Mouse (Mus musculus) ES-E14 (cell line): Measurements from ENCODE around the gene F2. TPM values are rescaled to one million over a fixed set of nuclear protein-coding genes. Genes with fewer than 3 reads are reported as not detected.

Experiments used
- DNase-seq: peaks from one replicate; pipeline ENCODE4 v3.0.0-alpha.2; 2013; ENCODE audit warnings: low read depth, low spot score
- H3K27ac ChIP-seq: 2 replicates; pipeline ENCODE4 v1.5.1; 2012; ENCODE audit warnings: low read depth, mild to moderate bottlenecking, low read length, moderate library complexity, mixed read lengths; ENCODE audit not compliant: poor library complexity, insufficient read depth, severe bottlenecking
- H3K36me3 ChIP-seq: 2 replicates; pipeline ENCODE4 v1.6.1; 2012; ENCODE audit warnings: mild to moderate bottlenecking, low read length, moderate library complexity, mixed read lengths; ENCODE audit not compliant: control insufficient read depth, poor library complexity, insufficient read depth, severe bottlenecking
- H3K4me1 ChIP-seq, 2 experiments: fragments of 150-350 bp in 1 of 2; sonication (generic) in 1 of 2; 2 replicates each; pipeline ENCODE4 v1.6.1; 2012; ENCODE audit warnings: low read length in 2 of 2, mild to moderate bottlenecking in 1 of 2, mixed read lengths in 1 of 2; ENCODE audit not compliant: control insufficient read depth in 2 of 2, insufficient read depth in 2 of 2, poor library complexity in 1 of 2
- H3K4me3 ChIP-seq, 2 experiments: fragments of 150-350 bp in 1 of 2; sonication (generic) in 1 of 2; 2 replicates each; pipeline ENCODE4 v1.5.1; 2012; ENCODE audit warnings: low read length in 2 of 2, low read depth in 1 of 2, mild to moderate bottlenecking in 1 of 2, mixed read lengths in 1 of 2; ENCODE audit not compliant: insufficient read depth in 1 of 2, poor library complexity in 1 of 2, severe bottlenecking in 1 of 2
- H3K9ac ChIP-seq: 2 replicates; pipeline ENCODE4 v1.6.1; 2012; ENCODE audit warnings: low read depth, mild to moderate bottlenecking, low read length, mixed read lengths; ENCODE audit not compliant: poor library complexity, insufficient read depth, severe bottlenecking
- H3K9me3 ChIP-seq: fragments of 150-350 bp; sonication (generic); 2 replicates; pipeline ENCODE4 v1.6.1; 2012; ENCODE audit warnings: low read depth, mild to moderate bottlenecking, low read length; ENCODE audit not compliant: control insufficient read depth, insufficient read depth
- CHD2 ChIP-seq: IDR thresholded peaks from 2 replicates; pipeline ENCODE4 v1.6.1; 2014; ENCODE audit warnings: mild to moderate bottlenecking, low read depth, low read length, inconsistent platforms
- HCFC1 ChIP-seq: IDR thresholded peaks from 2 replicates; pipeline ENCODE4 v1.6.1; 2012; ENCODE audit warnings: low read length, inconsistent platforms, borderline replicate concordance; ENCODE audit not compliant: insufficient read depth
- MAFK ChIP-seq: IDR thresholded peaks from 2 replicates; pipeline ENCODE4 v1.6.1; 2014; ENCODE audit warnings: mild to moderate bottlenecking, low read depth, low read length, inconsistent platforms; ENCODE audit not compliant: insufficient read depth
- ZC3H11A ChIP-seq: IDR thresholded peaks from 2 replicates; pipeline ENCODE4 v1.6.1; 2012; ENCODE audit warnings: low read depth, mild to moderate bottlenecking, inconsistent platforms, low read length, borderline replicate concordance
- ZNF384 ChIP-seq: IDR thresholded peaks from 2 replicates; pipeline ENCODE4 v1.6.1; 2012; ENCODE audit warnings: low read depth, low read length, inconsistent platforms
- in situ Hi-C, 2 experiments: fragments of 600-800 bp; cut with MboI; formaldehyde crosslinking; loops; one replicate each; pipeline ENCODE4 v1.15.1; 2025; ENCODE audit warnings: low sequenced_read_pairs in 2 of 2, inconsistent platforms in 1 of 2; ENCODE audit not compliant: unreplicated experiment in 2 of 2
- total RNA-seq: library from RNA; depleted of rRNA; stranded (reverse); fragments of 300-350 nt; gene quantifications from 2 replicates; pipeline ENCODE4 v1.2.3, GENCODE M21; 2012

The F2 gene
- total RNA-seq, 1 experiment: 1.4 TPM

GRCm38 (mm10) chr2:91674895-91675294 is 38.7 kb upstream of the F2 start:
- no peaks in the 10 kb centered on the region for H3K9me3 ChIP-seq
- no peak overlapping the region for H3K4me3 ChIP-seq
- peak overlapping the region; percentile 30; the same call in 1 of the 2 replicates for H3K27ac ChIP-seq
- TF ChIP-seq HCFC1 (no peak), CHD2 (no peak), MAFK (no peak), ZC3H11A (no peak), ZNF384 (no peak)
- peaks cover 46% of the 10 kb centered on the region for H3K36me3 ChIP-seq
- H3K4me1 ChIP-seq: peaks cover 0 to 5% of the 10 kb centered on the region in 2 experiments; a peak in 1 of 4 replicates
- DNase-seq: no peak
- no peak overlapping the region for H3K9ac ChIP-seq
- in situ Hi-C loops: no loop called here

GRCm38 (mm10) chr2:91673587-91673986 is 37.4 kb upstream of the F2 start:
- Histone ChIP-seq H3K4me1 (peaks cover 0 to 5% of the 10 kb centered on the region in 2 experiments; a peak in 1 of 4 replicates), H3K9me3 (no peaks in the 10 kb centered on the region), H3K27ac (no peak overlapping the region), H3K9ac (no peak overlapping the region), H3K36me3 (peaks cover 52% of the 10 kb centered on the region), H3K4me3 (no peak overlapping the region)
- TF ChIP-seq HCFC1: no peak
- TF ChIP-seq ZC3H11A: no peak
- TF ChIP-seq ZNF384: no peak
- no peak for TF ChIP-seq MAFK
- no peak for TF ChIP-seq CHD2
- no peak for DNase-seq
- in situ Hi-C loops: no loop called here

GRCm38 (mm10) chr2:91670038-91670437 is 33.8 kb upstream of the F2 start:
- Histone ChIP-seq H3K36me3 (peaks cover 27% of the 10 kb centered on the region), H3K9me3 (no peaks in the 10 kb centered on the region), H3K4me3 (no peak overlapping the region), H3K4me1 (peaks cover 0 to 11% of the 10 kb centered on the region in 2 experiments; a peak in 1 of 4 replicates), H3K27ac (no peak overlapping the region), H3K9ac (no peak overlapping the region)
- no peak for TF ChIP-seq ZC3H11A
- in situ Hi-C loops: no loop called here
- no peak for DNase-seq

DNA sequence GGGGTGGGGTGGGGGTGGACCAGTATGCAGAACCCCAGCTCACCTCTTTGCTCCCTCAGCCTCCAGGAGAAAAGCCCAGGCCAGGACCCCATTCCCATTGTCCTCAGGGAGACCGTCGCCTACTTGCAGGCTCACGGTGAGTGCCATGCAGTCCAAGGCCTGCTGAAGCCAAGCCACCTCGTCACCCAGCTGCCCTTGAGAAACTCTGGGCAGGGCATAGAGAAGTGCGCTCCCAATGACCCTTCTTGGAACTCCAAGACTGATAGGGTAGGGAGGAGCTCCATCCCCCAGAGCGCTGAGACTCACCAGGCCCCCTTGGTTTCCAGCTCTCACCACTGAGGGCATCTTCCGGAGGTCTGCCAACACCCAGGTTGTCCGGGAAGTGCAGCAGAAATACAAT is 33.1 kb upstream of the F2 start:
- Histone ChIP-seq H3K9me3 (no peaks in the 10 kb centered on the region), H3K27ac (no peak overlapping the region), H3K36me3 (peaks cover 21% of the 10 kb centered on the region), H3K9ac (no peak overlapping the region), H3K4me1 (peaks cover 0 to 11% of the 10 kb centered on the region in 2 experiments; a peak in 1 of 4 replicates), H3K4me3 (no peak overlapping the region)
- DNase-seq: no peak
- in situ Hi-C loops: no loop called here
- no peak for TF ChIP-seq CHD2
- no peak for TF ChIP-seq HCFC1
- TF ChIP-seq MAFK: no peak
- no peak for TF ChIP-seq ZC3H11A
- TF ChIP-seq ZNF384: no peak

- Histone ChIP-seq H3K36me3 (peaks cover 21% of the 10 kb centered on the region), H3K4me1 (peaks cover 0 to 6% of the 10 kb centered on the region in 2 experiments; a peak in 1 of 4 replicates), H3K9me3 (no peaks in the 10 kb centered on the region), H3K9ac (no peak overlapping the region), H3K4me3 (no peak overlapping the region), H3K27ac (no peak overlapping the region)
- in situ Hi-C loops: no loop called here
- no peak for TF ChIP-seq MAFK
- TF ChIP-seq ZC3H11A: no peak
- TF ChIP-seq HCFC1: no peak
- TF ChIP-seq CHD2: no peak
- no peak for TF ChIP-seq ZNF384
- peak; percentile 47 for DNase-seq
Measured at GRCm38 (mm10) chr2:91667747-91668146, 31.5 kb upstream of the F2 start.
